ENCODE assay signal across 8 mouse cellular contexts in the genomic region with DNA sequence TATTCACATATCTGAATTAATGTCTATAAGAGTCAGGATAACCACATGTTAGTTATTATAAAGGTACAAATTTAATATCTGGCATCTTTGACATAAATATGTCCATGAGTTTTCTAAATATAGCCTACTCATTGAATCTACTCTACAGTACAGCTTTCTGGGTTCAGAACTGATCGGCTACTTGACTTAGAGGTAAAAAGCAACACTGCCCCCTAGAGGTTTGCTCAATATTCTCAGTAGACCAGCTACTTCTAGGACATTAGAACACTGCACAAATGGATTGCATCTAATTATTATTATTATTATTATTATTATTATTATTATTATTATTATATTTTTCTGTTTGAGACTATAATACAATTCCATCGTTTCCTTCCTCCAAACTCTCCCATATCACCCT.
A peak's percentile ranks its signal among the peaks of the same experiment; 100 is the strongest.
DNase-seq lines count a peak whose midpoint lies in the region; ATAC-seq and TF ChIP-seq lines count a peak whose summit lies in the region.

No protein-coding gene starts in this region.

- H3K4me2 ChIP-seq in kidney, embryonic 15.5 days = no peak overlapping the region
- no peak overlapping the region for H3K4me2 ChIP-seq in embryonic facial prominence, embryonic 14.5 days (ENCODE audit: low read depth, low read length)

- no peaks in the 10 kb centered on the region for H3K27me3 ChIP-seq in kidney, embryonic 15.5 days
- H3K27me3 ChIP-seq in embryonic facial prominence, embryonic 14.5 days (replicated peaks; ENCODE audit: control insufficient read depth, insufficient read depth, low read length) = no peaks in the 10 kb centered on the region

- no peaks in the 10 kb centered on the region for H3K9me3 ChIP-seq in kidney, embryonic 15.5 days (replicated peaks)
- H3K9me3 ChIP-seq in ES-E14 (ENCODE audit: control insufficient read depth, insufficient read depth, low read depth, low read length) = no peaks in the 10 kb centered on the region
- H3K9me3 ChIP-seq in embryonic facial prominence, embryonic 14.5 days (ENCODE audit: control insufficient read depth, low read length) = no peaks in the 10 kb centered on the region

- H3K9ac ChIP-seq in kidney, embryonic 15.5 days = no peak overlapping the region
- H3K9ac ChIP-seq in ES-E14 (ENCODE audit: insufficient read depth, low read depth, low read length, poor library complexity, severe bottlenecking) = no peak overlapping the region
- H3K9ac ChIP-seq in embryonic facial prominence, embryonic 14.5 days (ENCODE audit: low read depth, low read length) = no peak overlapping the region

- in situ Hi-C loops in ES-E14 (cut with MboI; ENCODE audit: low sequenced_read_pairs in 2 of 2, unreplicated experiment in 2 of 2) = no loop called here

- ATAC-seq in kidney, embryonic 15.5 days (replicated peaks; ENCODE audit: low FRiP score) = no peak; the same call in 1 of the 2 replicates
- ATAC-seq in embryonic facial prominence, embryonic 14.5 days (ENCODE audit: low read depth) = no peak

- no peaks in the 10 kb centered on the region for H3K36me3 ChIP-seq in kidney, embryonic 15.5 days
- H3K36me3 ChIP-seq in ES-E14 (ENCODE audit: control insufficient read depth, insufficient read depth, low read length, poor library complexity, severe bottlenecking) = no peaks in the 10 kb centered on the region
- H3K36me3 ChIP-seq in embryonic facial prominence, embryonic 14.5 days (ENCODE audit: control insufficient read depth, insufficient read depth, low read length) = no peaks in the 10 kb centered on the region

- 38% methylated on average over 2 of the region's 2 CpGs for WGBS in kidney, embryonic 15.5 days
- 30% methylated on average over 2 of the region's 2 CpGs for WGBS in embryonic facial prominence, embryonic 14.5 days

- DNase-seq in kidney, postnatal 36 days = peak; percentile 2 to 6
- DNase-seq in A20 (ENCODE audit: low read depth, low spot score) (peak; percentile 80), ES-E14 (ENCODE audit: low read depth, low spot score) (peak; percentile 47)
- DNase-seq in embryonic facial prominence, embryonic 14.5 days (ENCODE audit: low spot score) = peak; percentile 78
- no peak for DNase-seq in ovary, adult 18-20 months (ENCODE audit: low spot score)
- DNase-seq in right cerebral cortex, postnatal 10 days (ENCODE audit: low spot score in 2 of 2) = no peak
- DNase-seq in frontal cortex, postnatal 25 days (ENCODE audit: low spot score in 2 of 2) = no peak

- no peak overlapping the region for H3K4me3 ChIP-seq in kidney, embryonic 15.5 days (replicated peaks)
- no peak overlapping the region for H3K4me3 ChIP-seq in ES-E14 (ENCODE audit: insufficient read depth in 1 of 2, low read depth in 1 of 2, low read length in 2 of 2, poor library complexity in 1 of 2, severe bottlenecking in 1 of 2)
- H3K4me3 ChIP-seq in embryonic facial prominence, embryonic 14.5 days (ENCODE audit: low read depth, low read length) = no peak overlapping the region

- H3K27ac ChIP-seq in kidney, embryonic 15.5 days = no peak overlapping the region
- no peak overlapping the region for H3K27ac ChIP-seq in ES-E14 (ENCODE audit: insufficient read depth, low read depth, low read length, poor library complexity, severe bottlenecking)
- no peak overlapping the region for H3K27ac ChIP-seq in embryonic facial prominence, embryonic 14.5 days (replicated peaks; ENCODE audit: low read depth, low read length)

- H3K4me1 ChIP-seq in kidney, embryonic 15.5 days = no peaks in the 10 kb centered on the region
- no peaks in the 10 kb centered on the region for H3K4me1 ChIP-seq in ES-E14 (ENCODE audit: control insufficient read depth in 2 of 2, insufficient read depth in 2 of 2, low read length in 2 of 2, poor library complexity in 1 of 2)
- H3K4me1 ChIP-seq in embryonic facial prominence, embryonic 14.5 days (ENCODE audit: control insufficient read depth, insufficient read depth, low read length) = no peaks in the 10 kb centered on the region

TF ChIP-seq in ES-E14, 5 proteins besides CTCF, POLR2A, EP300 and RAD21:
- TF ChIP-seq ZC3H11A (IDR thresholded peaks at IDR 0.05; ENCODE audit: borderline replicate concordance, low read depth, low read length) = no peak
- no peak for TF ChIP-seq HCFC1 (IDR thresholded peaks at IDR 0.05; ENCODE audit: borderline replicate concordance, insufficient read depth, low read length)
- no peak for TF ChIP-seq ZNF384 (IDR thresholded peaks at IDR 0.05; ENCODE audit: low read depth, low read length)
- no peak for TF ChIP-seq CHD2 (IDR thresholded peaks at IDR 0.05; ENCODE audit: low read depth, low read length)
- no peak for TF ChIP-seq MAFK (IDR thresholded peaks at IDR 0.05; ENCODE audit: insufficient read depth, low read depth, low read length)

Comparison
In these comparisons a context has a peak if more than half of its experiments do, and no peak if none do; other contexts are left out.
1. DNase-seq: peak in kidney, postnatal 36 days (2 of 2), A20 (single experiment), ES-E14 (single experiment) and embryonic facial prominence, embryonic 14.5 days (single experiment); none in ovary, adult 18-20 months (single experiment), right cerebral cortex, postnatal 10 days (0 of 2) and frontal cortex, postnatal 25 days (0 of 2).